Mouse (Mus musculus) kidney, adult 2 months (tissue): ENCODE data around the gene Crtc3. TPM values are rescaled to one million over a fixed set of nuclear protein-coding genes. Genes with fewer than 3 reads are reported as not detected.

Experiments
- DNase-seq: peaks from one replicate; pipeline ENCODE4 v3.0.0; 2021
- H3K27ac ChIP-seq: fragments of 200-500 bp; 2 replicates; pipeline ENCODE4 v1.5.1; 2012; ENCODE audit warnings: low read depth, low read length, control low read depth, inconsistent platforms; ENCODE audit not compliant: insufficient read depth
- H3K27me3 ChIP-seq: fragments of 200-500 bp; replicated peaks from 2 replicates; pipeline ENCODE4 v1.6.1; 2012; ENCODE audit warnings: mild to moderate bottlenecking, moderate library complexity, low read length, inconsistent platforms; ENCODE audit not compliant: control insufficient read depth, insufficient read depth
- H3K36me3 ChIP-seq: fragments of 200-500 bp; 2 replicates; pipeline ENCODE4 v1.6.1; 2012; ENCODE audit warnings: mild to moderate bottlenecking, moderate library complexity, low read length, inconsistent platforms; ENCODE audit not compliant: control insufficient read depth, insufficient read depth
- H3K4me1 ChIP-seq: fragments of 200-500 bp; 2 replicates; pipeline ENCODE4 v1.6.1; 2011; ENCODE audit warnings: low read length; ENCODE audit not compliant: control insufficient read depth, insufficient read depth
- H3K4me3 ChIP-seq: fragments of 200-500 bp; 2 replicates; pipeline ENCODE4 v1.5.1; 2011; ENCODE audit warnings: mild to moderate bottlenecking, low read depth, low read length, control low read depth; ENCODE audit not compliant: insufficient read depth
- CTCF ChIP-seq: fragments of 200-500 bp; conservative IDR thresholded peaks from 2 replicates; pipeline ENCODE4 v1.5.1; 2011; ENCODE audit warnings: low read depth, mild to moderate bottlenecking, control low read depth, low read length, moderate library complexity, mixed read lengths; ENCODE audit not compliant: insufficient read depth, insufficient read length
- POLR2A ChIP-seq: fragments of 200-500 bp; IDR thresholded peaks from one replicate; pipeline ENCODE4 v1.6.1; 2011; ENCODE audit warnings: low read depth, low read length, control low read depth
- WGBS: fragments of 180-500 bp; shearing (Covaris S2); methylation state at CpG from one replicate; pipeline ENCODE4 v1.1.7; 2018; 5-methylcytosine and 5-hydroxymethylcytosine counted together
- polyA plus RNA-seq: library from polyadenylated mRNA; depleted of rRNA; stranded (reverse); fragments of >200 nt; gene quantifications from 2 replicates; pipeline ENCODE4 v1.2.3, GENCODE M21; 2012

Gene Crtc3
- polyA plus RNA-seq, 1 experiment, result 13.3 TPM

DNA sequence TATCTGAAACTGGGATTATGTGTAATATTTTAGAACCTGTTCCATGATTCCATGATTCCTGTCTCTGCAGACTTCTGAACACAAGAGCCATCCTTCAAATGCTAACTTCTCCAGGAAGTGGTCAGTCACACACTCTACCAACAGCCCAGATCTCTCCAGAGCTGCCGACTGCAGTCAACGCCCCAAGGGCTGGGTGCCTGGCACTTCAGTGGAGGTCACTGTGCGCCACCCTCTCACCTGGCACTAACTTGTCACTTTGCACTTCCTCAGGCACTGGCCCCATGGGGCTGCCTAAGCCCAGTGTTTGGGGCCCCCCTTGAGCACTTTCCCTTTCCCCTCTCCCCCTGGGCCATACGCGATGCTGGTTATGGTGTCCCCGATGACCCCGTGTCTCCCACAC, 46.8 kb downstream of the Crtc3 start:
- no peaks in the 10 kb centered on the region for H3K27me3 ChIP-seq
- H3K36me3 ChIP-seq, result no peaks in the 10 kb centered on the region
- no peak overlapping the region for H3K4me3 ChIP-seq
- H3K27ac ChIP-seq, result peak overlapping the region; percentile 16; the same call in 1 of the 2 replicates
- DNase-seq, result no peak
- 43% methylated on average over 7 of the region's 7 CpGs for WGBS
- TF ChIP-seq CTCF (no peak), POLR2A (no peak)
- H3K4me1 ChIP-seq, result peaks cover 16% of the 10 kb centered on the region

- 12% methylated on average over 4 of the region's 4 CpGs for WGBS
- H3K4me1 ChIP-seq, result peaks cover 16% of the 10 kb centered on the region
- TF ChIP-seq POLR2A, result no peak
- no peak for TF ChIP-seq CTCF
- no peaks in the 10 kb centered on the region for H3K27me3 ChIP-seq
- peak; percentile 60 for DNase-seq
- H3K4me3 ChIP-seq, result no peak overlapping the region
- peak overlapping the region; percentile 25; the same call in 1 of the 2 replicates for H3K27ac ChIP-seq
- no peaks in the 10 kb centered on the region for H3K36me3 ChIP-seq
Measured at GRCm38 (mm10) chr7:80641497-80641896, 47.2 kb downstream of the Crtc3 start.

GRCm38 (mm10) chr7:80639981-80640380, 48.7 kb downstream of the Crtc3 start:
- H3K4me3 ChIP-seq, result no peak overlapping the region
- 63% methylated on average over 3 of the region's 3 CpGs for WGBS
- DNase-seq, result no peak
- no peak for TF ChIP-seq CTCF
- TF ChIP-seq POLR2A, result no peak
- no peaks in the 10 kb centered on the region for H3K27me3 ChIP-seq
- H3K4me1 ChIP-seq, result peaks cover 16% of the 10 kb centered on the region
- no peak overlapping the region for H3K27ac ChIP-seq
- H3K36me3 ChIP-seq, result no peaks in the 10 kb centered on the region

- TF ChIP-seq POLR2A, result no peak
- no peak for TF ChIP-seq CTCF
- no peaks in the 10 kb centered on the region for H3K27me3 ChIP-seq
- no peaks in the 10 kb centered on the region for H3K36me3 ChIP-seq
- peaks cover 16% of the 10 kb centered on the region for H3K4me1 ChIP-seq
- no peak overlapping the region for H3K4me3 ChIP-seq
- DNase-seq, result peak; percentile 19
- H3K27ac ChIP-seq, result no peak overlapping the region
- WGBS, result 59% methylated on average over 10 of the region's 10 CpGs
Measured at GRCm38 (mm10) chr7:80638460-80638859, 50.2 kb downstream of the Crtc3 start.

GRCm38 (mm10) chr7:80636953-80637800, 51.5 kb downstream of the Crtc3 start:
- no peaks in the 10 kb centered on the region for H3K27me3 ChIP-seq
- no peak overlapping the region for H3K27ac ChIP-seq
- H3K36me3 ChIP-seq, result no peaks in the 10 kb centered on the region
- H3K4me1 ChIP-seq, result peaks cover 15% of the 10 kb centered on the region
- no peak overlapping the region for H3K4me3 ChIP-seq
- 53% methylated on average over 9 of the region's 9 CpGs for WGBS
- DNase-seq, result no peak
- TF ChIP-seq POLR2A (no peak), CTCF (no peak)

DNA sequence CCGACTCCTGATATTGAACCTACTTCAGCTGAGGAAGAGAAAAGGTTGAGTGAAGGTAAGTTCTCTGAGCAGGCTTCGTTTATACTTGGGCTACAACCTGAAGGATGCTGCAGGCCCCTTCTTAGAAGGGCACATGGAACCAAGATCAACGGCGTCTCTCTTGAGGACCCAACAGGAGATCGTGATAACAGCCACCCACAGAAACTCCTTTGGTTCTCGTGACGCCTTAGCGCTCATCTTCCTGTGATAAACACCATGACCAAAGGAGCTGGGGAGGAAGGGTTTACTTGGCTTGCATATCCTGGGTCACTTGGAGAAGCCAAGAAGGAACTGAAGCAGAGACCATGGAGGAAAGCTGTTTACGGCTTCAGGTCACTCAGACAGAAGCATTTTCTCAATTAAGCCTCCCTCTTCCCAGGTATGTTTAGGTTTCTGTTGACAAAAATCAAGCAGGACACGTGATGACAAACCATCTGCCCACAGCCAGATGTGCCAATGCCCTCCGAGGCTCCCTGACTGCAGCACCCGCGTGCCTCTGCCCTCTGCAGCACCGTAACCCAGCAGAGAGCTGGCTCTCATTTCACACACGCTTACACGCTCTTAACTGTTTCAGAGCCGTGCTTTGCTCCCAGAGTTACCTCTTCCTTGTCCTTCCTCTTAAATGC, 52.3 kb downstream of the Crtc3 start:
- Histone ChIP-seq H3K36me3 (no peaks in the 10 kb centered on the region), H3K4me1 (peaks cover 7% of the 10 kb centered on the region), H3K27me3 (no peaks in the 10 kb centered on the region), H3K4me3 (no peak overlapping the region), H3K27ac (no peak overlapping the region; the same call in 1 of the 2 replicates)
- TF ChIP-seq CTCF (no peak), POLR2A (no peak)
- DNase-seq, result no peak
- WGBS, result 64% methylated on average over 17 of the region's 17 CpGs

- Histone ChIP-seq H3K36me3 (no peaks in the 10 kb centered on the region), H3K27ac (no peak overlapping the region; the same call in 1 of the 2 replicates), H3K4me3 (no peak overlapping the region), H3K4me1 (0 out of 2 replicates have a peak, but pooled peaks cover 6% of the 10 kb centered on the region), H3K27me3 (no peaks in the 10 kb centered on the region)
- TF ChIP-seq CTCF (no peak), POLR2A (no peak)
- WGBS, result 42% methylated on average over 5 of the region's 5 CpGs
- peak; percentile 23 for DNase-seq
Measured at GRCm38 (mm10) chr7:80635866-80636265, 52.8 kb downstream of the Crtc3 start.

- WGBS, result 79% methylated on average over 9 of the region's 9 CpGs
- 0 out of 2 replicates have a peak, but pooled peaks cover 6% of the 10 kb centered on the region for H3K4me1 ChIP-seq
- TF ChIP-seq POLR2A, result no peak
- TF ChIP-seq CTCF, result no peak
- no peaks in the 10 kb centered on the region for H3K27me3 ChIP-seq
- no peak overlapping the region for H3K4me3 ChIP-seq
- H3K27ac ChIP-seq, result no peak overlapping the region
- no peak for DNase-seq
- no peaks in the 10 kb centered on the region for H3K36me3 ChIP-seq
Measured at GRCm38 (mm10) chr7:80634741-80635140, 53.9 kb downstream of the Crtc3 start.
